Mouse (Mus musculus): Measurements from ENCODE around the gene Taf15.
A peak's percentile ranks its signal among the peaks of the same experiment; 100 is the strongest.

Taf15 gene

DNA sequence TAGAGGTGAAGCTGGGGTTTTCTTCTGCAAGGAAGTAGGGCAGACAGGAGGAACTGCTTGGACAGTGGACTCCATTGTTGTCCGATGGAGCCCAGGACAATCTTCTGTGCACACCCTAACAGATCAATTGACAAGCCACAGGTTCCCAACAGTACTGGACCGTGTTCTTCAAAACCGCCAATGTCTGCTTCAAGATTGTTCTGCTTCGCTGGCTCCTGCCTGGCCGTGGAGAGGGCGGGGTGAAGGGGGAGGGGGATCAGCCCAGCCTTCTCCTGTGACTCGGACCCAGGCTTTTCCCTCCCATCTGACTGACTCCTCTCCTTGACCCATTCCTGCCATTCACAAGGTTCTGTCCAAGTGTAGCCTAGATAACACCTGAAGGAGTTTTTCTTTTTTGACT, 15.6 kb upstream of the Taf15 start:
- no peak for DNase-seq (ENCODE audit: low spot score in 2 of 2)

DNA sequence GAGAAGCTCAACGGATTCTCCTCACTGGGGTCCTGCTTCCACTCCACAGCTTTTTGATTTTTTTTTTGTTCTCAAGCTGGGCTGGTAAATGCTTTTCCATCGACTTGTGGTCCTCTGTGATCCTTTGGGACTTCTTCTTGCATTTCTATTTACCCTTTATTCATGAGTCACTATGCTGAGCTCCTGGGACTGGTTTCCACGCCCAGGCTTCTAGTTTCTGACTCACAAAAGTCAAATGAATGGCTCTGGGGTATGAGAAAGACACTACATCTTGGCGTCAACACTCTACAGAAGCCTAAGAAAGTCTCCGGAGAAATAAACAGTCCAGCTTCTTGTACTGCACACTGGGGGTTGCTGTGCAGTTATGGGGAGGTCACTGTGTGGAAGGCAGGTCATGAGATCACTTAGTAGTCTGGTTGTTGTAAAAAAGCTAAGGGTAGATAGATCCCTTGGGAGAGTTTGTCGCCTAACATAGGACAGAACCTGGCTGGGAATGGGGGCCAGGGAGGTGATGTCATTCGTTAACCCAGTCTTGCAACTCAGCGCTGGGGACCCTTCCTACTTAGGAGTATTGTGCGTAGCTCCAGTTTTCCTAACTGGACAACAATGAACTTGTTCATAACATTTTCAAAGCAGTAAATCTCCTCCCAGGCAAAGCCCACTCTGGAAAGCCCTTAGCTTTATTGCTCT, 14.8 kb upstream of the Taf15 start:
- DNase-seq (ENCODE audit: low spot score in 2 of 2): no peak

- no peak for DNase-seq (ENCODE audit: low spot score in 2 of 2)
These were observed 11.3 kb upstream of the Taf15 start for GRCm38 (mm10) chr11:83461462-83462027.

GRCm38 (mm10) chr11:83462711-83463244, 10.1 kb upstream of the Taf15 start, which contains the start of gene Mmp28:
Gene Mmp28 (minus strand): TSS chr11:83463071.
- DNase-seq (ENCODE audit: low spot score in 2 of 2): no peak

- DNase-seq (ENCODE audit: low spot score in 2 of 2): no peak
These were observed 6.9 kb upstream of the Taf15 start for GRCm38 (mm10) chr11:83465976-83466375.

GRCm38 (mm10) chr11:83467120-83467652, 5.7 kb upstream of the Taf15 start:
- DNase-seq (ENCODE audit: low spot score in 2 of 2): no peak

DNA sequence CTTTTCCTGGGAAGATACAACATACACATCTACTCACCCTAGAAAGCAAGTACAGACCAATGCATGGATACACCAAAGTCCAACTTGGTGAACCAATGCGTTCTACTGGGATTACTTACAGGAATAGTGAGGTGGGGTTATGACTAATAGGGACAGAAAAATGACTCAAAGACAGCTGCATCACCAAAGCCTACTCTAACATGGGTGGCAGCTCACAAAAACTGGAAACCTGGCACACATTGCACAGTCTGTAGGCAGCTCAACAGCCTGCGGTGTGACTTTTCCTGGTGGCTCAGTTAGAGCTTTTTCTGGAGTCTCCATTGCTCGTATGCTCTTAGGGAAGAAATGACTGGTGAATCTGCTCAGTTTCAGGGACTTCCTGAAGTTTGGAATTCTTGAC, 4.1 kb upstream of the Taf15 start:
- no peak for DNase-seq (ENCODE audit: low spot score in 2 of 2)

GRCm38 (mm10) chr11:83471766-83472165, 1.1 kb upstream of the Taf15 start:
- DNase-seq (ENCODE audit: low spot score in 2 of 2): no peak

DNA sequence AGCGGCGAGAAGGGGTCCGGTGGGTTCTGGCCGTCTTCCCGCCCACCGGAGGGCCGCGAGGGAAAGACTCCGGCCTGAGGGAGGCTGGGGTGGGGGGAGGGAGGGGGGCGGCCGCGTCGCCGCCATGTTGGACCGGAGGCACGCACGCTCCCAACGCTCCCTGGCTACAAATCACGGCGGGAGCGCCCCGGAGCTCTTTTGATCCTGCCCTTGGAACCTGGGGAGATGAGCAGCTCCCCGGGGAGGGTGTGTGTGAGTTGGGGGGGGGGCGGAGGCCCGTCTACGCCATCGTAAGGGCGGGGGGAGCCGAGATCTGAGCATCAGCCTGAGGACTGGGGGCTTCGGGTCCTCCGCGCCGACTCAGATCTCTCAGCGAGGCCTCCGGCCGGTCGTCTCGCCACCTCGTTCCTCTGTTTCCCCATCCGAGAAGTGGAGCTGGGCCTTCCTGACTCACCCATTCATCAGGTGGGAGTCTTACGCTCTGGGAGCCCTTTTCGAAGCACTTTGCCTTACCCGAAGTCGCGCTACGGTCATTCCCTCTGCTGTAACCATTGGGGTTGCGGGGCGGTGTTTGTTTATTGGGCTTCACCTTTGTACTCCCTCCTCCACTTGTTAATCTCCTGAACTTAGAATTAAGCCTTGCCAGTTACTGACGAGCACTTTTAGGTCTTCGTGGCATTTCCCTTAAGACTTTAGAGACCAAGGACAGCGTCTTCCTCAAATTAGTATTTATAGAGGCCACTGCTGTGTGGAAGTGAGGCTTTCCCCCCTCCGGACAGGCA, 540 bp downstream of the Taf15 start:
- DNase-seq (ENCODE audit: low spot score in 2 of 2): no peak

- no peak for DNase-seq (ENCODE audit: low spot score in 2 of 2)
These were observed 18.6 kb downstream of the Taf15 start for GRCm38 (mm10) chr11:83491488-83491887.

DNA sequence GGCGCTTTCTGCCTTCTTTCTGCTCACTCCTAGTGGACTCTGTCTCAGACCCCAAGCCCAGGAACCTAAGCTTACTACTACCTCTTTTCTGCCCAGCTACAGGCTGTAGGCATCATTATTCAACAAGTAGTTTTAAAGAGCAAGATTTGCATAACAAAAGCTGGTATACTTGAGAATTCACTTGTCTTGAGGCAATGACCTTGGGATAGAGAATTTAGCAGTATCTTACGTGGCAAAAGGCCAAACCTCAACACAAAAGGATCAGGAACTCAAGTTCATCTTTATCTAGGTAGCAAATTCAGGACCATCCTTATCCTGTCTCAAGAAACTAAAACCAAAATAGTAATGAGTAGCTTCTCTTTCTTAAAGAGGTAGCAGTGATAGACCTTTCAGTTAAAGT, 22.7 kb downstream of the Taf15 start:
- no peak for DNase-seq (ENCODE audit: low spot score in 2 of 2)

DNA sequence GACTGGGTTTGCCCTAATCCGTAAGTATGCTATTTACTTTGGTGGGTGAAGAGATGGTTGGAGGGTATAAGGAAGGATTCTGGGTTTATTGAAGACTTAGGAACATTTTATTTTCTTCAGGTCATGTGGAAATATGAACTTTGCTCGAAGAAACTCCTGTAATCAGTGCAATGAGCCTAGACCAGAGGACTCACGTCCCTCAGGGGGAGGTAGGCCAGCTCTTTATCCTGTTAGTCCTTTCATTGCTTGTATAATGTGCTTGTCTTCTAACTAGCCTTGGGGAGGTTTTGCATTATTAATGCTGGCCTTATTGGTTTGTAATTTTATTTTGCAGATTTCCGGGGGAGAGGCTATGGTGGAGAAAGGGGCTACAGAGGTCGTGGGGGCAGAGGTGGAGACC, 31.4 kb downstream of the Taf15 start:
- DNase-seq (ENCODE audit: low spot score in 2 of 2): no peak

DNA sequence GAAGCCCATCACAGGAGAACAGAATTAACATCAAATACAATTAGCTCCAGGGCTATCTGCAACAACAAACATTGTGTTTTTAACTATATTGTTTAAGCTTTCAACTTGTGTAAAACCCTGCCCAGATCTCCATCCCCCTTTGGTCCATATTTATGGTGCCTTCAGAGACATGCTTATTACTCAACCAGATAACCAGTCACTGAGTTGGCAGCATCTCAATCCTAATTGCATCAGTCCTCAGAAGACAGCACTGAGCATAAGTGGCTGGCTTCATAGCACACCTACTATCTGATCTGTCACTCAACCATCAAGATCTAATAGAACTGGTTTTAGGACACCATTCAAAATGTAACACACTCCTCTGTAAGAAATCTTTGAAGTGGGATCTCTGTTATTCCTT, 36.6 kb downstream of the Taf15 start:
- no peak for DNase-seq (ENCODE audit: low spot score in 2 of 2)

DNA sequence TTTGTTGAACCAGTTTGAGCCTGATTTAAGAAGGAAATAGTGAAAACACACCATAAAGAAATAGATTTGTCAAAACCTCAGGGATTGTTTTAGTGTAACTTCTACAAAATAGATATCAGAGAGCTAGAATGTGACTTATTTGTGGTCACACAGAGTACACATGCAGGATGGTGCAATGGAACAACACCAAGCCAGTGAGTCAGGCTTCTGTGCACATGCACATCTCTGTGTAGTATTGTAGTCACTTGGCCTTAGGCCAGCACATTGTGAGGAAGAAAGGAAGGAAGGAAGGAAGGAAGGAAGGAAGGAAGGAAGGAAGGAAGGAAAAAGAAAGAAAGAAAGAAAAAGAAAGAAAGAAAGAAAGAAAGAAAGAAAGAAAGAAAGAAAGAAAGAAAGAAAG, 44.3 kb downstream of the Taf15 start:
- DNase-seq (ENCODE audit: low spot score in 2 of 2): no peak

DNA sequence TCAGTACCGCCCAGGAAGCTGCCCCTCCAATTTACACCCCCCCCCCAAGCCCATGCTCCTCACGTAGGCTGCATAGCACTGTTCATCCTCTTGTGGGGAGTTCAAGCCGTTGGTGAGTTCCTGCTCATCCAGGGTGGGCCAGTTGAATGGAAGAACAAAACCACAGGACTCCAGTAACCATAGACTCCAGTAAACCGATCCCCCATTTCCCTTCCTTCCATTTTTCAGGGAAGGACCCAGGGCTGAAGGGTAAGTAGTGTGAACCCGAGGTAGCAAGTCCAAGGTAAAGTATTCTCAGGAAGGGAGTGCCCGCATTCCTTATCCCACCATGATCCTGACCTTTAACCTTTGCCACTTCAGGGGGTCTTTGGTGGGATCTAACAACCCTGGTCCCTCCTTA, 45.5 kb downstream of the Taf15 start:
- no peak for DNase-seq (ENCODE audit: low spot score in 2 of 2)

DNA sequence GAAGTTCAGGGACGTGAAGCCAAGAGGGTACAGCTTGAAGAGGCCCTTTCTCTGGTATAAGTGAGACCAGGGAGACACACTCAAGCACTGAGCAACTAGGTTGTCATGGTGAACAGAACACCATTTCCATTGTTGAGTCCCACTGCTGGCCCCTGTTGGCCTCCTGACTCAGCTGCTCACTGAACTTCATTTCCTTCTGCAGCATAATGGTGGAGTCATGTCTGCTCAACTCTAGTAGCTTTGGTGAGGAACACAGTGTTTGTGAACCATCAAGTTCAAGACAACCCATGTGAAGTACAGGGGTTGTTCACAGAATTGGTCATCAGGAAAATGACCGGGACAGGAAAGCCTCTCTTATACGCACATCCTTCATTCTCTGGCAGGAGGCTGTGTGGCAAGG, 49.2 kb downstream of the Taf15 start, which contains the start of gene Heatr9:
Heatr9 (minus strand) TSS at position 101 of the 400 bp plus-strand sequence.
- DNase-seq (ENCODE audit: low spot score in 2 of 2): no peak

DNA sequence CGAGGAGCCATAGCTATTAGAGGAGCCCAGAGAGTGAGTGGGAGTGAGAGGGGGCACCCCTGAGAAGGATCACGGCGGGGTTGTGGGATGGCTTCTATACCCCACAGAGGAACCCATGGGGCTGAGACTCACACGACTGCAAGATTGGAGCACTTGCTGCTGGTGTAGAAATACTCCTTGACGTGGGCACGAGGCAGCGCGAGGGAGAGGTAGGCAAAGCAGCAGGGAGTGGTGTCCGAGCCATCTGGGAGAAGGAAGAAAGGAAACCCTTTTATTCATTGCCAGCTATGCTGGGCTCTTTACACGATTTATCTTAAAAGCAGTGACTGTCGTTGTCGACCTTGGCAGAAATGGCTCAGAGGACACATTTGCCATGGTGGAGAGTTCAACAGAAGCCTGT, 56.1 kb downstream of the Taf15 start:
- DNase-seq (ENCODE audit: low spot score in 2 of 2): peak in 1 of 2 experiments; percentile 17

DNA sequence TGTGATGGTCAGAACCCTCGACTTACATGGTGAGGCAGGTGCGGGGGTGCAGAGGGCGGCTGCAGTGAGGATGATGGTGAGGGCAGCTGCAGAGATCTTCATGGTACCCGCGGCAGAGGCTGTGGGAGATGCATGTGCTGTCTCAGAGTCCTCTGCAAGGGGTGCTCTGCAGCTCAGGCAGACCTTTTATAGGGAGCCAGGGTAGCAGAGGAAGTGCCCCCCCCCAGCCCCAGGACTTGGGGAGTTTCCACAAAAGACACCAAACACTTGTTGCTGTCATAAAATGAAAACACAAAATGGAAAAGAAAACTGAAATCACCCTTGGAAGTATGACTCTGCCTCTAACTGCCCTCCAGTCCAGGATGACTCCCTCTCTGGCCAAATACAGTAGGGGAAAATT, 57.5 kb downstream of the Taf15 start, which contains the start of gene Ccl5:
Ccl5 (minus strand) TSS at position 159 of the 400 bp plus-strand sequence.
- no peak for DNase-seq (ENCODE audit: low spot score in 2 of 2)

DNA sequence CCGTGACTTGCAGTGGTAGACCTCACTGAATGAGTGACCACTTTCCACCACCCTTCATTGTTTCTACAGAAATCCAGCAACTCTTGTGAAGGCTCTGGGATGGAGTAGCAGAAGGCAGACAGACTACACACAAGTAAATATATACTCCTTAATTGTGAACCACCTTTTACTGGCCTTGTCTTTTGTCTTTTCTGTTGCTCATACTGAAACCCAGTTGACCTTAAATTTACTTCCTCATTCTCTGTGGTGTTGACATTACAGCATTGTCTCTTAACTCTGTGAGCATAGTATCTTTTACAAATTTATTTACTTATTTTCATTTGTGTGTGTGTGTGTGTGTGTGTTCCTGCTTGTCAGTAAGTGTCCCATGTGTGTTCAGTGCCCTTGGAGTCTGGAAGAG, 60.3 kb downstream of the Taf15 start:
- DNase-seq (ENCODE audit: low spot score in 2 of 2): no peak

DNA sequence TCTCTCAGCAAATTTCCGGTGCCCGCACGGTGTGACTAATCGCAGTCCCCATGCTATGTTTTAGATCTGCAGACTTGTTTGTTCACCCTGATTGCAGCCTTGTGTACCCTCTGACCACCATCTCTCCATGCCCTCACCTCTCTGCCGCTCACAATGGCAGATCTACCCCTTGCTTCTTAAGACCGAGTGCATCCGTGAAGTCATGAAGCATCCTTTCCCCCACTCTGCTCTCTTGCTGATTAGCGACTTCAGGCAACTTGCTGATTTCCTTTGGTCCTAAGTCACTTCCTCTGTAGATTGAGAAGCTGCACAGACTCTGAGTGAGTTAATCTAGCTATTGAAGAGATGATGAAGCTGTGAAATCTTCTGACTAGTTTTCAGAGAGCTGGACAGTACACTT, 61.3 kb downstream of the Taf15 start:
- DNase-seq (ENCODE audit: low spot score in 2 of 2): no peak

DNA sequence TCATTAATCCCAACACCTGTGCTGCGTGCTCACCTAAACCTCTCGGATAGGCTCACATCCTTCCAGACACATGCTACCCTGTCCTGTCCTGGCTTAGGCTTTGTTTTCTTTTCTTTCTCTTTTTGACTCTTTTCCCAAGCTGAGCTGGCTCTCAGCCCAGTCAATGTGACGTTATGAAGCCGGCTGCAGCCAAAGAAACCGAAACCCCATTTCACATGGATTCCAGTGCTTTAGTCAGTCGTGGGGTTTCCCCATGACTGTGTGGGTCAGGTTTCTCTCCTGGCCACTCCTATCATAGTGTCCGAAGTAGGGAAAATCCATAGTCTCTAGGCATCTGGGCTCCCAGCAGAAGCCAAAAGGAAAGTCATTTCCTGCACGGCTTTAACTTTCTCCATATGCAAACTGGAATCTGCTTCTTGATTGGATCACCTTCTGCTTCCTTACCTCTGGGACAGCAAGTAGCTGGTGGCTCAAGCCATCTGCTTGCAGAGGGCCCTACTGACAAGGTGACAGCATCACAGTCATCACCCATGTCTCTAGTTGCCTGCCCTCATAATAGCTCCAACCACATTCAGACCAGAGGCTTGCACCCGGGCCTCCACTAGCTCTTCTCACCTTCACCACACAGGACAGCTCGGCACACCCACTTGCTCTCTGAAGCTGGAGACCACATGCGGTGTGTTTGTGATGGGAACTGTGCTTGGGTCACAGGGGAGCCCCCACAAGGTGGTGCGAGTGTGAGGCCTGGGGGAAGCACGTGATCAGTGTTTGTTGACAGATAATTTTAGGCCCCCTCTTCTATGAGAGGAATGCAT, 61.9 kb downstream of the Taf15 start:
- DNase-seq (ENCODE audit: low spot score in 2 of 2): peak in 1 of 2 experiments; percentile 71

Data from left cerebral cortex, adult 9 months (tissue).